Mouse (Mus musculus) neural tube, embryonic 15.5 days (tissue): ENCODE measurements around the gene Mep1a. TPM values are rescaled to one million over a fixed set of nuclear protein-coding genes. Genes with fewer than 3 reads are reported as not detected.
"Not testable (repeated sequence)": the region's sequence is repeated elsewhere in the genome, so short reads cannot be mapped to it uniquely, and the experiment has no call there.

ENCODE experiments used
- ATAC-seq: fragments of 200-750 bp; cut with Nextera tagmentation; 2 replicates; pipeline ENCODE4 v1.8.0; 2017; ENCODE audit warnings: mild to moderate bottlenecking, moderate TSS enrichment, moderate library complexity; ENCODE audit not compliant: low FRiP score
- H3K27ac ChIP-seq: fragments of 300-500 bp; sonication (generic); replicated peaks from 2 replicates; pipeline ENCODE4 v1.5.1; 2015; ENCODE audit warnings: mild to moderate bottlenecking, inconsistent platforms
- H3K27me3 ChIP-seq: fragments of 300-500 bp; sonication (generic); replicated peaks from 2 replicates; pipeline ENCODE4 v1.6.1; 2015; ENCODE audit warnings: inconsistent platforms
- H3K36me3 ChIP-seq: fragments of 300-500 bp; sonication (generic); 2 replicates; pipeline ENCODE4 v1.6.1; 2015; ENCODE audit warnings: inconsistent platforms
- H3K4me1 ChIP-seq: fragments of 300-500 bp; sonication (generic); 2 replicates; pipeline ENCODE4 v1.6.1; 2015; ENCODE audit warnings: inconsistent platforms
- H3K4me2 ChIP-seq: fragments of 300-500 bp; sonication (generic); 2 replicates; pipeline ENCODE4 v1.6.1; 2015; ENCODE audit warnings: inconsistent platforms, mild to moderate bottlenecking, moderate library complexity
- H3K4me3 ChIP-seq: fragments of 300-500 bp; sonication (generic); replicated peaks from 2 replicates; pipeline ENCODE4 v1.5.1; 2015; ENCODE audit warnings: mild to moderate bottlenecking, inconsistent platforms
- H3K9ac ChIP-seq: fragments of 300-500 bp; sonication (generic); replicated peaks from 2 replicates; pipeline ENCODE4 v1.6.1; 2015; ENCODE audit warnings: mild to moderate bottlenecking, inconsistent platforms
- H3K9me3 ChIP-seq: fragments of 300-500 bp; sonication (generic); replicated peaks from 2 replicates; pipeline ENCODE4 v1.6.1; 2016; ENCODE audit warnings: inconsistent platforms
- WGBS: fragments of 180-500 bp; shearing (Covaris S2); methylation state at CpG from one replicate; pipeline ENCODE4 v1.1.7; 2015; ENCODE audit warnings: mixed read lengths; 5-methylcytosine and 5-hydroxymethylcytosine counted together
- polyA plus RNA-seq: library from polyadenylated mRNA; unstranded; fragments of >200 nt; fragmentation: Nextera tagmentation; extraction: Ambion mirVana; gene quantifications from 2 replicates; pipeline ENCODE4 v1.2.1, GENCODE M21; 2015

Gene Mep1a
- polyA plus RNA-seq, 1 experiment from 2014 or later, result 0.06 TPM

GRCm38 (mm10) chr17:43510782-43511181 is 8.2 kb upstream of the Mep1a start:
- Histone ChIP-seq H3K27ac (no peak overlapping the region), H3K27me3 (no peaks in the 10 kb centered on the region), H3K4me3 (no peak overlapping the region), H3K9ac (no peak overlapping the region), H3K36me3 (no peaks in the 10 kb centered on the region), H3K4me2 (no peak overlapping the region), H3K9me3 (peaks cover 5% of the 10 kb centered on the region; the same call in 1 of the 2 replicates), H3K4me1 (no peaks in the 10 kb centered on the region)
- 25% methylated on average over 4 of the region's 4 CpGs for WGBS
- no peak for ATAC-seq

GRCm38 (mm10) chr17:43504594-43504934 is 2.0 kb upstream of the Mep1a start:
- Histone ChIP-seq H3K9ac (no peak overlapping the region), H3K4me2 (no peak overlapping the region), H3K36me3 (no peaks in the 10 kb centered on the region), H3K9me3 (no peaks in the 10 kb centered on the region), H3K27ac (no peak overlapping the region), H3K27me3 (no peaks in the 10 kb centered on the region), H3K4me3 (no peak overlapping the region), H3K4me1 (no peaks in the 10 kb centered on the region)
- 71% methylated on average over 6 of the region's 6 CpGs for WGBS
- ATAC-seq, result no peak

- H3K4me3 ChIP-seq, result no peak overlapping the region
- no peak overlapping the region for H3K27ac ChIP-seq
- WGBS, result 61% methylated on average over 4 of the region's 4 CpGs
- no peaks in the 10 kb centered on the region for H3K9me3 ChIP-seq
- ATAC-seq, result no peak
- H3K4me2 ChIP-seq, result no peak overlapping the region
- H3K9ac ChIP-seq, result no peak overlapping the region
- H3K27me3 ChIP-seq, result no peaks in the 10 kb centered on the region
- H3K4me1 ChIP-seq, result no peaks in the 10 kb centered on the region
- no peaks in the 10 kb centered on the region for H3K36me3 ChIP-seq
These were observed 1.4 kb upstream of the Mep1a start for GRCm38 (mm10) chr17:43503861-43504593.

GRCm38 (mm10) chr17:43501631-43502030 is 981 bp downstream of the Mep1a start:
- Histone ChIP-seq H3K4me3 (no peak overlapping the region), H3K4me1 (no peaks in the 10 kb centered on the region), H3K9me3 (no peaks in the 10 kb centered on the region), H3K36me3 (no peaks in the 10 kb centered on the region), H3K9ac (no peak overlapping the region), H3K27ac (no peak overlapping the region), H3K4me2 (no peak overlapping the region), H3K27me3 (no peaks in the 10 kb centered on the region)
- no peak for ATAC-seq
- WGBS, result 98% methylated on average over 5 of the region's 5 CpGs

GRCm38 (mm10) chr17:43501223-43501622 is 1.4 kb downstream of the Mep1a start:
- Histone ChIP-seq H3K4me3 (no peak overlapping the region), H3K27me3 (no peaks in the 10 kb centered on the region), H3K27ac (no peak overlapping the region), H3K9me3 (no peaks in the 10 kb centered on the region), H3K9ac (no peak overlapping the region), H3K4me1 (no peaks in the 10 kb centered on the region), H3K36me3 (no peaks in the 10 kb centered on the region), H3K4me2 (no peak overlapping the region)
- no peak for ATAC-seq
- WGBS, result 81% methylated on average over 3 of the region's 3 CpGs

GRCm38 (mm10) chr17:43500513-43500912 is 2.1 kb downstream of the Mep1a start:
- no peak overlapping the region for H3K27ac ChIP-seq
- no peak for ATAC-seq

GRCm38 (mm10) chr17:43497521-43497920 is 5.1 kb downstream of the Mep1a start:
- 83% methylated on average over 4 of the region's 4 CpGs for WGBS
- Histone ChIP-seq H3K4me1 (no peaks in the 10 kb centered on the region), H3K27me3 (no peaks in the 10 kb centered on the region), H3K4me2 (no peak overlapping the region), H3K9me3 (no peaks in the 10 kb centered on the region), H3K4me3 (no peak overlapping the region), H3K9ac (no peak overlapping the region), H3K36me3 (no peaks in the 10 kb centered on the region), H3K27ac (no peak overlapping the region)
- ATAC-seq, result no peak

More at GRCm38 (mm10) chr17:43500513-43500912, 2.1 kb downstream of the Mep1a start:
- Histone ChIP-seq H3K4me3 (no peak overlapping the region), H3K4me1 (no peaks in the 10 kb centered on the region), H3K27me3 (no peaks in the 10 kb centered on the region), H3K36me3 (no peaks in the 10 kb centered on the region), H3K4me2 (no peak overlapping the region), H3K9ac (no peak overlapping the region), H3K9me3 (no peaks in the 10 kb centered on the region)
- 84% methylated on average over 1 of the region's 1 CpGs for WGBS

GRCm38 (mm10) chr17:43495502-43495901 is 7.1 kb downstream of the Mep1a start:
- Histone ChIP-seq H3K27me3 (no peaks in the 10 kb centered on the region), H3K9me3 (no peaks in the 10 kb centered on the region), H3K9ac (no peak overlapping the region), H3K4me3 (no peak overlapping the region), H3K4me2 (no peak overlapping the region), H3K36me3 (no peaks in the 10 kb centered on the region), H3K27ac (no peak overlapping the region), H3K4me1 (no peaks in the 10 kb centered on the region)
- WGBS, result 88% methylated on average over 5 of the region's 5 CpGs
- ATAC-seq, result no peak

GRCm38 (mm10) chr17:43490371-43490770 is 12.2 kb downstream of the Mep1a start:
- WGBS, result 95% methylated on average over 10 of the region's 10 CpGs
- not testable (repeated sequence) for H3K27me3 ChIP-seq, ATAC-seq, H3K27ac ChIP-seq, H3K9me3 ChIP-seq, H3K36me3 ChIP-seq, H3K4me2 ChIP-seq, H3K9ac ChIP-seq, H3K4me3 ChIP-seq, H3K4me1 ChIP-seq

- ATAC-seq, result no peak
- H3K27me3 ChIP-seq, result no peaks in the 10 kb centered on the region
- H3K9ac ChIP-seq, result no peak overlapping the region
- no peak overlapping the region for H3K27ac ChIP-seq
- no peaks in the 10 kb centered on the region for H3K9me3 ChIP-seq
- no peaks in the 10 kb centered on the region for H3K36me3 ChIP-seq
- no peak overlapping the region for H3K4me2 ChIP-seq
- no peaks in the 10 kb centered on the region for H3K4me1 ChIP-seq
- WGBS, result 83% methylated on average over 2 of the region's 2 CpGs
- H3K4me3 ChIP-seq, result no peak overlapping the region
These were observed 14.0 kb downstream of the Mep1a start for GRCm38 (mm10) chr17:43488439-43489151.

GRCm38 (mm10) chr17:43485982-43486381 is 16.6 kb downstream of the Mep1a start:
- Histone ChIP-seq H3K4me1 (no peaks in the 10 kb centered on the region), H3K27ac (no peak overlapping the region), H3K9me3 (no peaks in the 10 kb centered on the region), H3K9ac (no peak overlapping the region), H3K4me2 (no peak overlapping the region), H3K36me3 (no peaks in the 10 kb centered on the region), H3K4me3 (no peak overlapping the region), H3K27me3 (no peaks in the 10 kb centered on the region)
- no peak for ATAC-seq
- 79% methylated on average over 3 of the region's 3 CpGs for WGBS

- no peaks in the 10 kb centered on the region for H3K36me3 ChIP-seq
- H3K4me1 ChIP-seq, result no peaks in the 10 kb centered on the region
- H3K4me3 ChIP-seq, result no peak overlapping the region
- no peak overlapping the region for H3K4me2 ChIP-seq
- H3K9me3 ChIP-seq, result no peaks in the 10 kb centered on the region
- H3K27me3 ChIP-seq, result no peaks in the 10 kb centered on the region
- no peak overlapping the region for H3K27ac ChIP-seq
- ATAC-seq, result no peak
- no peak overlapping the region for H3K9ac ChIP-seq
These were observed 25.0 kb downstream of the Mep1a start for GRCm38 (mm10) chr17:43477621-43478020.
